Mouse (Mus musculus): Measurements from ENCODE around the gene Gm37240.

Gm37240 gene

DNA sequence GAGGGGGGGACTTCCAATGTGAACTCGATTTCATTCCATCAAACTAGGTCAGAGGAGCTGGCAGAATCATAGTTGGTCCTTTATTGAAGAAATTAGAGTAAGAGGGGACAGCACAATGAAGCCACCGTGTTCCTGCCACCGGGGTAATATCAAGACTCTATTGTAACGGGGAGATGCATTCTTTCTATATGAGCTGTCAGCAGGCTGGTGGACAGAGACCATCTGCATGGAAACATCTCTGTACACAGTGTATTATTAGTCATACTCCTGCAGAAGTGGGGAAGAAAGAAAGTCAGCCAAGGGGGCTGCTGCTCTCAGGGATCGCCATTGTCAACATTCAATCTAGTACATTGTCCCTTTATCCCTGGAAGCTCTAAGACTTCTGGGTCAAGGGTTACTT lies 665.3 kb downstream of the Gm37240 start:
- peak; percentile 50 for DNase-seq

DNA sequence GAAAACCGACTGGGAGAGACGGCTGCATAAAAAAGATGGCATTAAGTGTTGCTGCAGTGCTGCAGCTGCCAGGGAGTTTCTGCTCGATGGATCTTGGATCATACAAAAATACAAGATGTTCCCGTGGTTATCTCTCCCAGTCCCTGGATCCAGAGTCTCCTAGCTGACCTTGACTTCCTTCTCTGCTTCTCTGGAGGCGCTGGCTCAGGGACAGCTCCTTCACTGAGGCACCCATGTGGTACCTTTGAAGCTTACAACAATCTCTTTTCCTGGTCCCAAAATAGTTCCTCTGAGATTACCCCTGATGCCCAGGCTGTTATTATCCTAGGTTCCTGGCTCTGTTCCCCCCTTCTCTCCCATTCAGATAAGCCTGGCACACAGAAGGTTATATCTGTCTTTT lies 672.4 kb downstream of the Gm37240 start:
- no peak for DNase-seq

GRCm38 (mm10) chr3:85212751-85213350 lies 674.5 kb downstream of the Gm37240 start:
- DNase-seq = no peak

DNA sequence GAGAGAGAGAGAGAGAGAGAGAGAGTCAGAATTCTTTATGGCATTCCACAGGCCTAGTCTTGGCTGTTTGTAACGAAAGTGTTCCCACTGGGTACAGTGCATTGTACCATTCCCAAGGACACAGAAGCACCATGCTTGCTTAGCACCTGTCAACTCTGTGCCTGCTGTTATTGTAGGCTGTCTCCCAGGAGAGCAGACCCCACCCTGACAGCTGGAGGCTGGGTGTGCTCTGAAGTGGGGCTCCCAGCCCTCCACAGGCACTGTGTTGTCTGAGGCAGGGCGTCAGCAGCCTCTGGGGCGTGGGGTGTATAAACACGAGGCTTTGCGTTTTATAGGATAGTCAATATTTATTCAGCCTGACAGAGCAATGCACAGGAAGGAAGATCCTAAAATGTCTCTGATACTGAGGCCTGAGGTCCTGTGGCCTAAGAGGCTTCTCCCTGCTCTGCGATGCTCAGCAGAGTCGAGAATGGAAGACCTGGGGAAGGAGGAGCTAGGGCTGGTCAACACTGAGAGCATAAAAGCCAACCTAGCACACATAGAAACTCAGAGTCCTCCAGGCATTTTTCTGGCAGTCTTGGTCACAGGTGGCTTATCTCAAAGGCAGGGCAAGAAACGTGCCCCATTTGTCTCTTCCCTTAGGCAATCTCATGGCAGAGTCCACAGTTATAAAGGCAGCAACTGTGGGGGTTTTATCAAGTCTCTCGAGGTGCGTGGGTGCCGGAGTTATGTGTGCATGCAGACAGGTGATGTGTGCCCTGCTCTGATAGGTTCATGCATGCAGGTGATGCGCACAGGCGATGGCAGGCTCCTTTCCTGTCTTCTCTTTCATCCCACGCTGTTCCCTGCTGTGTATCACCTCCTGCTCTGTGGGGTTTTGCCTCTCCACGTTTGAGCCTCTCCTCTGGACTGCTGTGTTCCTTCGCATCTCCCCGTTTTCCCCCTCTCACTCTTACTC lies 677.2 kb downstream of the Gm37240 start:
- DNase-seq = no peak

DNA sequence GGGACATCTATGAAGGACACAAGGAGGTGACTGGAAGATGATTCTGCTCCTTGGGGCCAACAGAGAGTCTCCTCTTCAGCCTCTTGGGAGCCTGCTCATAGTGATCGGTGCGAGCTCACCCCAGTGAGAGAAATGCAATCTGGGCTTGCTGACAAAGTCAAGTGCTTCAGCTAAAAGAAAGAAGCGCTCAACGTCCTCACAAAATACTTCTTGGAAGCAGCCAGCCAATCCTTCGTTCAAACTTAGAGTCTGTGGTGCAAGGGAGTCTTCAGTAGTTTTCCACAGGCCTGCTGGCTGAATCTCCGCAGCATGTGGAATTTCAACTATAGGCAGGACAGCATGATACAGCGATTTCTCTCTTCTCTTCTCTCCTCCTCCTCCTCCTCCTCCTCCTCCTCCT lies 680.8 kb downstream of the Gm37240 start:
- no peak for DNase-seq

DNA sequence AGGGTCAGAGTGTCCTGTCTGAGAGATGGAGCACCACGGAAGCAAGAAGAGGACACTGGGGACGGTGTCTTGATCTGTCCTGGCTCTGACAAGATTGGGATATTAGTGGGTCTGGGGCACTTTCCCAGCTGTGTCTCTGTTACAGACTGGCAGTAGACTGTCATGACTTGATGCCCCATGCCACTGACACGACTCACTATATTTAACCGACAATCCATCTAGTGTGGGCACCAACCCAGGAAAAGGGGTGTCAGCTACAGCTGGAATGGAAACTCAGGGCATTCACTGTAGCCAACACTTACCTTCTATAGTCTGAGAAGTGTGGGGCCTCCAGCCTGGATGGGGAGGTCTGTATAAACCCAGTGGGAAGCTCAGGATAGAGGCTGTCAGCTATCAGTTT lies 681.4 kb downstream of the Gm37240 start:
- no peak for DNase-seq

GRCm38 (mm10) chr3:85203659-85204058 lies 683.7 kb downstream of the Gm37240 start:
- DNase-seq = no peak

DNA sequence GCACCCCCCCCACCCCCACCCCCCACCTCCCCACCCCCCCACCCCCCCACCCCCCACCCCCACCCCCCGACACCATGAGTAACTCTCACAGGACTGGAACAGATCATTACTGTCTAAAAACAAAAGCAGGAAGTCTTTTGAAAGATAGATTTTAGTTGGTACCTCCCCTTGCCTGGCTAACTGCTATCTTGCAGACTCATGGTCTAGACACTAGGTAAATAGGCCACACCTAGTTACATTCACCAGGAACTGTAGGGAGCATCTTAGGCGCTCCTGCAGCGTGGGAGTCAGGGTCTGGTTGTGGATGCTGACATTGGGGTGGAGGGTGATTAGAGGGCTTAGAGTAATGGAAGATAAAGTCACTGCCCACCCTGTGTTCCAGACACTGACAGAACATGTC lies 684.6 kb downstream of the Gm37240 start:
- no peak for DNase-seq

GRCm38 (mm10) chr3:85201785-85202184 lies 685.5 kb downstream of the Gm37240 start:
- no peak for DNase-seq

GRCm38 (mm10) chr3:85198496-85198895 lies 688.8 kb downstream of the Gm37240 start:
- no peak for DNase-seq

DNA sequence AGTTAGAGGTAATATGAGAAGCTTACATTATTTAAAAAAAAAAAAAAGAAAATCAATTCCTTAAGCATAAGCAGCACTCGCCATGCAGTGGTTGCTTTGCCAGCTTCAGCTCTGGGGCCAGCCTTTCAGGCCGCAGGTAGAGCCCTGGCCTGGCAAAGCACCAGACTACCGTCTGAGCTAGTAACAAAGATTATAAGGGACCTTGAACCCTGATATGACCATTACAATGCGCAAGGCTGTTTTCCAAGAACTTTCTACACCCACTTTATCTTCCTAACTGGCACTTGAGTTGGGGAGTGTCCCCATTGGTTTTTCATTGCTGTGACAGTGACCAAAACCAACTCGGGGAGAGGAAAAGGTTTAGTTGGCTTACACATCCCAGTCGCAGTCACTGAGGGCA lies 690.2 kb downstream of the Gm37240 start:
- no peak for DNase-seq

DNA sequence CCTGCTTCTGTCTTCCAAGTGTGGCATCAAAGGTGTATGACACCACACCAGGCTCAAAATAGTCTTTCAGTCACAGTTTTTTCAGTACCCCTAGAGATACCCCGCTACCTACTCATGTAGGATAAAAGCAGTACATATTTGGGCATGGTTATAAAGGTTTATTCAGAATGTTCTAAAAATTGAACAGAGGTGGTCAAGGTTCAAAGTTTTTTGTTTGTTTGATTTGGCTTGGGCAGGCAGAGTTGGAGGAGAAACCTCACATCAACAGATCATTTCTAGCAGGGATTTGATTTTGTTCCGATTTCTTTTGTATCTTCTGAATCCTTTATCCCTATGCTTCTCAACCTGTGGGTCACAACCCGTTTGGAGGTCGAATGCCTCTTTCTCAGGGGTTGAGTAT lies 690.7 kb downstream of the Gm37240 start:
- DNase-seq = no peak

DNA sequence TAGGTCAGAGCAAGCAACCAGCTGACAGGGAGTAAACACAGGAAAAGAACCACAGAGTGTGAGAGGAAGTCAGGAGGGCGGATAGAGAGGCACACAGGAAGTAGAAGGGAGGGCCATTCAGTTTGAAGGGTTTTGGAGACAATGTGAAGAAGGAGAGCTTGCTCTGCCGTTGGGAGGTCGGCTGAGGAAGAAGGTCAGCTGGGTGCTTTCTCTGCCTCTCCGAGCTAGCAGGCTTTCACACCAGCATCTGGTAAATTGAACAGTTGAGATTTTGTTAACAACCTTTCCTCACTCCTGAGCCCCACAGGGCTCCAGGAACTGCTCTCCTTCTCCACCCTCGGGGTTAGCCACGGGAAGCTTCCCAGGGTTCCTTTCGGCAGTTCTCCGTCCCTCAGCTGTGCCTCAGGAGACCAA lies 692.2 kb downstream of the Gm37240 start:
- DNase-seq = no peak

DNA sequence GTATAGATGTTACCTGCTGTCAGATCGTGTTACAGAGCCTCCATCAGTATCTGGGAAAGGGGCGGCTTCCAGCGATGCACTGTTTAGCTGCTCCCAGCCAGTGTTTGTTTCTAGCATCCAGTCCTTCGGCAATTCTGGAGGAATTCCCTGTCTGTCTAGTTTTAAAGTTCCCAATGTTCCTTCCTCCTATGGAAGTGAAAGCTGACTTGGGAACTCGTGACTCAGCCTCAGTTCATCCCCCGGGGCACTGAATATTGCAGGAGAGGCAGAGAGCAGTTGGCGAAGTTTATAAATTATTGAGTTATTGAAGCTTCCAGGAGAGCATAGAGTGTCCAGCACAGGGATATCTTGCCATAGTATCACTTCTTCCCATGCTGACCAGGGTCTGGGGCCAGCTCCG lies 697.5 kb downstream of the Gm37240 start:
- DNase-seq = no peak

- DNase-seq = no peak
Observed at GRCm38 (mm10) chr3:85188364-85188763, 699.0 kb downstream of the Gm37240 start.

DNA sequence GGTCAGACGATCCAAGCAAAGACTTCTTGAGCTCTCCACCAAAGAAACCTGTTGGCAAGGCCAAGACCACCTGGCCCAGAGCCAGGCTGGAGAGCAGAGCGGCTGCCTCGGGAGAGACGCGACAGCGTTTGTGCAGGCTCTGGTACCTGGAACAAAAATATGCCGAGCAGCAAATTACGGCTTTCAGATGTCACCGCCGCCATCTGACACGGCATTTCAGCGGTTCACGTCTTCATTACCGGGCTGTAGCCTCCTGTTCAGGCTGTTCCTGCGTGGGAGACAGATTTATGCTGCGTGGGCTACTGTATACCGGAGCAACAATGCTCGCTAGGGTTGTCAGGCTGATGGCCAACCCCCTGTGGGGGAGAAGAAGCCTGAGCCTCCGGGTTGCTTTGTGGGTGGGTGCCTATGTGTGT lies 700.6 kb downstream of the Gm37240 start:
- DNase-seq = peak; percentile 46

GRCm38 (mm10) chr3:85185827-85186226 lies 701.5 kb downstream of the Gm37240 start:
- DNase-seq = peak; percentile 81

GRCm38 (mm10) chr3:85184916-85185315 lies 702.4 kb downstream of the Gm37240 start:
- DNase-seq = no peak

DNA sequence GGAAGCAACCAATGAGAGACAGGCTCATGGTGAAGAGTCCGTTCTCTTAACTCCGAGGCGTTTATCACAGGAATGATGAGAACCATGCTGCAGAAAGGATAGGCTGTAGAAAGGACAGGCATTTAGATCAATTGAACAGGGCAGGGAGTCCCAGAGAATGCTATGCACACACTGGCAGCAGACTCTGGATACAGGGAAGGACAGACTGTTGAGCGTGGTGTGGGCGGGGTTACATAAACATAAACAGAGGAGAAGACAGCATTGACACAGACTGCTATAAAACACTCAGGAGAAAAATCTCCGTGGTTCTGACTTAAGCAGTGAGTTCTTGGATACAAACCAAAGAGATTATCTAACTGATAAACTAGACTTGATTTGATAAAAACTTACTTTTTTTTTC lies 703.2 kb downstream of the Gm37240 start:
- DNase-seq = no peak

DNA sequence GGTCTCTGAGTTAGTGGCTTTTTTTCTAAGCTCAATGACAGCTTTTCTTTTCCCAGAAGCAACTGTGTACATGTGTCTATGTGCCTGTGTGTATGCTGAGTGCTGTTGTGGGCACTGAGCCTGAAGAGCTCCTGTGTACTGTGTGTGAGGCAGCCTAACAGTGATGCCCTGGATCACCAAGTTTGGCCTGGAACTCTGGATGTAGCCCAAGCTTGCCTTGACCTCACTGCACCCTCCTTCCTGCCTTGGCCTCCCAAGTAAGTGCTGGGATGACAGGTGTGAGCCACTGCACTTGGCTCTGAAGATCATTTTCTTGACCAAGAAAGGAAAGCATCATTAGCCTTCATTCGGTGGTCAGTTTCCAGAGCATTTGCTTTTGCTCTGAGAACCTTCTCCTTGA lies 710.6 kb downstream of the Gm37240 start:
- no peak for DNase-seq

- DNase-seq = no peak
Observed at GRCm38 (mm10) chr3:85174542-85175469, 712.5 kb downstream of the Gm37240 start.

DNA sequence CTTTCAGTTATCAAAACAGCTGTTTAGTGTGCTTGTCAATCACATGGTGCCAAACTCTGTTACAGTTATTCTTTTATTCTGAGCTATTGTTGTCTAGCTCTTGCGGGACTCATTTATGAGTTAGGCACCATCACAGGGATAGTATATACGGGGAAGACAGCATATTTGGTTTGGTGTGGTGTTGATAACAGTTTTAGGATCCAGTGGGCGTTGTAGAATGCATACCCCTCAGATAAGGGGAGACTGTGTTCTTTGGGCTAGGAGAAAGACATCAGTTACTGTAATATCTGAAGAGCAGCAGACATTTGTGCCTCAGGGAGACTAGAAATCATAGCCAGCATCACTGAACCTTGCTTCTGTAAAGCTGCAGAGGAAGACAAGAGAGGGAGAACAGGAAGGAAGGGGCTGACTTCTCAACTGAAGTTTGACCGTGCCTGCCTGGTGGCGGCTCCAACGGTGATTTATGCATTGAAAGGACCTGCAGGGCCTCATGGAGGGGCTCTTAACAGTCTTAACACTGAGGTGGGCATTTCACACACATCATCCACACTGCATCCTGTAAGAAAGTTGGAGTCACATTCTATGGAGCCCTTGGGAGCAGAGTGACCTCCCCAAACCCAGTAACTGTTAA lies 713.8 kb downstream of the Gm37240 start:
- no peak for DNase-seq

DNA sequence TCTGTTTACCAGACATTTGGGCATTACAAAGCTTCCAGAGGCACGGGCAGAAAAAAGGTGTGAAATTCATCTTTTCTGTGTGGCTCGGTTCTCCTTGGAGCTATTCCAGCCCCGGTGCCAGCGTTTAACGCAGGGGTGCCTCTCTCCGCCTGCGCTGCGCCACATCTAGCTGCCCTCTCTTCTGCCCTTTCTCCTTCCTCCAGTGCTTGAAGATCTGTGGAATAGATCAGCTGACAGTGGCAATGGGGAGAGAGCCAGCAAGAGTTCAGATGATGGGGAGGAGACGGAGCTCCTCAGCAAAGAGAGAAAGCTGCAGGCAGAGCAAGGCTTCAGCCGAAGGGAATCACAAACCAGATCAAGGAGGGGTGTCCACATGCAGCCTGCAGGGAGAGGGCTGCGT lies 714.8 kb downstream of the Gm37240 start:
- no peak for DNase-seq

Measured in retina, postnatal 1 day (tissue).